Mouse (Mus musculus) kidney, adult 8-10 months (tissue): ENCODE measurements around the gene Xirp1.
A peak's percentile ranks its signal among the peaks of the same experiment; 100 is the strongest.

Experiments
- DNase-seq, 2 experiments: peaks; one replicate each; pipeline ENCODE4 v3.0.0; 2022

The Xirp1 gene

DNA sequence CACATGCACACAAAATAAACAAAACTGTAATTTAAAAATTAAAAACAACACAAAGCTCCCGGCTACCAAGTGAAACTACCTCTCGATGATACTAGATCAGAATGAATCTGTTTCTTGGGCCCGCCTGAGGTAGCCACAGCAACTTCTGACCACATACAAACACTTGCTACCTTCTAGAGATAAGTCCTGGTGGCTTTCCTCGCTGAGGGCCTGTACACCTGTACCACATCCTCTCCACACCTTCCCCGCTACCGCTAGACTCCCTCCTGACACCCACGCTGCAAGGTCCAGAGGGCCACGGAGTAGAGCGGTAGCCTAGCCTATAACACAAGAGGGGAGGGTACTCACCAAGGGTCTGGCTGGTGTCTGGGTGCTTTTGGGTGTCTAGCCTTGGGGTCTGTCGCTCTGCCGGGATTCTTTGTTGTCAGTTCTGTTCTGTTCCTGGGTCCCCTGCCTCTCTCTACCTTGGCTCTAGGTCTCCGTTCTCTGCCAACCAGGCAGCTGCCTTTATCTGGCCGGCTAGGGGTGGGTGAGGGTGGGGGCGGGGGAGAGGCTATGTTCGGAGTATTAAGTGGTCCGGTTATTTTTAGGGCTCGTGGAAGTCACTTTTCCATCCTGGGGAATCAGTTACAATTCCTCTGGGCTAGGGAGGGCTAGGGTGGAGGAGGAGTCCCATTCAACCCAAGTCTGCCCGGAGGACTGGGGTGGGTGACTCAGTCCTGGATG, at the start of gene Xirp1:
Gene Xirp1 (minus strand): TSS at position 513 of the 726 bp plus-strand sequence.
- DNase-seq = no peak

DNA sequence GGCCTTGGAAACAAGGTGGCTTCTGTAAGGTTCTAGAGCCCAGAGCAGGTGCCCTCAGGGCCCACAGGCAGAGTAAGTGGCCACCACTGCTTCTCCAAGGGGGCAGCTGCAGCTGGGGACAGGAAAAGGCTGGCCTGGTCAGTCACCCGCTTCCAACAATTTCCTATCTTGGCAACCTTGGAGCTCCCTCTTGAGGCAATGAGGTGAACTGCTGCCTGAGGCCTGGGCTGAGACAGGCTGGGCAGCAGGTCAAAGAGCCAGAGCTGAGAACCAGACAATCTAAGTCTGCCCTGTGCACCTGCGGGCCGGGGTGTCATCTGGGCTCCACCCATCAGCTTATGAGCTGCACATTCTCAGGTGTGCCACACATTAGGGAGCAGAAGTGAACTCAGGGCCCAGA, 49.8 kb upstream of the Xirp1 start:
- peak; percentile 65 to 88 for DNase-seq

DNA sequence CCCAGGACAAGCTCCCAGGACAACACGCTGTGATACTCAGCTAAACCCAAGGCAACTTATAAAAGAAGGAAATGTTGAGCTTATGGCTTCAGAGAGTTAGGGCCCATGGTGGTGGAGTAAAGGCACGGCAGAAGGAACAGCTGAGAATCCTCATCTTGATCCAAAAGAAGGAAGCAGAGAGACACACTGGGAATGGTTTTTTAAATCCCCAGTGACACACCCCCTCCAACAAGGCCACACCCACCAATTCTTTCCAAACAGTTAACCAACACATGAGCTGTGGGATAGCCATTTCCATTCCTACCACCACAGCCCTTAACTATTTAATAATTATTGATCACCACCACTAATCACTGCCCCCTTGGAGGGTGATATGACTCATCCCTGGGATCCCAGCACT, 47.9 kb upstream of the Xirp1 start:
- DNase-seq = no peak

DNA sequence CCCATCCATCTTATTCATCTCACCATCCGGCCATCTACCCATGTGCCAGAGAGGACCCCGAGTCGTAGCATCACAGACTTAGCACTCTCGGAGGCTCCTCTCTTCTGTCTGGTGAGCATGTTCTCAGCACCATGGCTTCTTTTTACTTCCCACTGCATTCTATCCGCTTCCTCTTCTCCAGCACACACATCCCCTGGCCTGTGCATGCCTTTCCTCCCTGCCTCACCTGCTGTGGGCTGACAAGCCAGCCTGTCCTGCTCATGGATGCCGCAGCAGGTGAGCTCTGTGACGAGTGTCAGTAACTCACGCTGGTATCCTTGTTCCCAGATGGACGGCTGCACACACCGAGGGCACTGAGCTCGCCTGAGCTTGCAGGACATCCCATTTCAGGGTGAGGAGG, 46.4 kb upstream of the Xirp1 start, which contains the start of gene Cx3cr1:
Gene Cx3cr1 (minus strand): TSS at position 101 of the 400 bp plus-strand sequence.
- DNase-seq = no peak

DNA sequence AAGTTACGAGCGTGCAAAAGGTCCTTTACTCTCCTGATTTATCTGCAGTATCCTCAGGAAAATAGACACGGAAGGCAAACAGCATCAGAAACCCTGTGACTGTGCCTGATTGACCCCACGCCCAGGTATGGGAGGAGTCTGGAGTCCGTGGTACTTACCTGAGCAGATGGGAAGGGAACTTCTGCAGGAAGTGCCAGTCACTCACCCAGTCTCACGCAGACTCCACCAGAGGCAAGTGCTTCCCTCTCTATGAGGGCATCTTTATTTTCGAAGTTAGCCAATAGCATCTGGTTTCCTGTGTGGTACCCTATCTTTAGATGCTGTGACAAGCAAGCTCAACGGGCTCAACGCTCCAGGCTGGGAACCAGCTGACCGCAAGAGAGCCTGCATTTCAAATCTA, 44.6 kb upstream of the Xirp1 start:
- no peak for DNase-seq

DNA sequence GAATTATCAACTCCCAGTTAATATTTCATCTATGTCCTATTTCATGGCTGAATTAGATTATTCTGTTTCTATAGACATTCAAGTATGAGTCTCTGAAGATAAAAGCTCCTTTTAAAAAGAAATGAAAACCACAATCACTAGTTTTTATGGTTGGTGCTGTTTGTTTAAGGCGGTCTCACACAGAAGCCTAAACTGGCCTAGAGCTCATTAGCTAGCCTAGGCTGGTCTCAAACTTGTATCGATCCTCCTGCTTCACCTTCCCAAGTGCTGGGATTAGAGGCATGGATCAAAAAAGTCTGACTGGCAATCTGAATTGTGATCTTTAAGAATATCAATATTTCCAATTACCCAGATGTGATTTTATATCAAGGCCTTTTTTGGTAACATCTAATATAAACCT, 44.2 kb upstream of the Xirp1 start:
- DNase-seq = no peak

DNA sequence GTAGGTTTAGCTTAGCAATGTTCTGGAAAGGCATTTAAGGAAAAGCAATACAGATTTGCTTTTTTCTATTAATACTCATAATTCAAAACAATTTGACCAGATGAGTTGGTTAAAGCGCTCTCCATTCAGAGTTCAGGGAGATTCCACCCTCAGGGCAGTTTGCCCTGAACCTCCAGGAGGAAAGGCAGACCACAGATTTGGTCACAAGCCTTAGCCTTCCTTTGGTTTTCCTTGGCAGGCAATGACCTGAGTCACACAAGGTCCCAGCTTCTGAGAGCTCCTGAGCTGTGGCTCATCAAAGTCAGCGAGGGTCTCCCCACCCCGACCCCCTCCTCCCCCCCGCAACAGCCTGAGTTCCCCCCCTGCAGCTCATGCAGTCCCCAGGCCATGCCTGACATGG, 40.9 kb upstream of the Xirp1 start:
- DNase-seq = no peak

DNA sequence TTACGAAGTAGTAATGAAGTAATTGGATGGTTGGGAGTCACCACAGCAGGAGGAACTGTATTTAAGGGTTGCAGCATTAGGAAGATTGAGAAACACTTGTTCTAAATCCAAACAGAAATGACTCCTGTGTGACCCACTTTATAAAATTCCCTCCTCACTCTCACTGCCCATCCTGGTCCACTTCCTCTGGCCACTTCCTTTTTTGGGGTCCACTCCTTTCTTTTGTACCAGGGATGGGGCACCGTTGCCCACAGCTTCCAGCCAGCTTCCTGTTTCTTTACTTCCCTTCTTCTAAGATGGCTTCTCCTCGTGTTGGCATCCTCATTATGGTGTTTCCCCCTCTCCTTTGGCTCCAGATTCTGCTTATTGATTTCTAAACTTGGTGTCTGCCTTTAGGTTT, 35.3 kb upstream of the Xirp1 start:
- DNase-seq = no peak

DNA sequence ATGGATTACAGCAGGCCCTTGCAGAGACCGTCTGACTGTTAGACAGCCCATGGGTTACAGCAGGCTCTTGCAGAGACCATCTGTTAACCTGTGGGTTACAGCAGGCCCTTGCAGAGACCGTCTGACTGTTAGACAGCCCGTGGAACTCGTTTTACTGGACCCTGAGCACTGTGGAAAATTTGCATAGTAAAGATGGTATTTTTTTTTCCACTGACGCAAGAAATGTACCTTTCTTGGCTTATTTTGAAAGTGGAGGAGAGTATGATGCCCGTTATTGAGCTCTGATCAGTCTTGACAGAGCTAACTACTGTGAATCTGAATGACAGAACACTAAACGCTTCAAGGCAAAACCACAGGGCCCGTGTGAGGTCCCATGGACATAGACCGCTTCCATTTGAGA, 32.8 kb upstream of the Xirp1 start:
- no peak for DNase-seq

DNA sequence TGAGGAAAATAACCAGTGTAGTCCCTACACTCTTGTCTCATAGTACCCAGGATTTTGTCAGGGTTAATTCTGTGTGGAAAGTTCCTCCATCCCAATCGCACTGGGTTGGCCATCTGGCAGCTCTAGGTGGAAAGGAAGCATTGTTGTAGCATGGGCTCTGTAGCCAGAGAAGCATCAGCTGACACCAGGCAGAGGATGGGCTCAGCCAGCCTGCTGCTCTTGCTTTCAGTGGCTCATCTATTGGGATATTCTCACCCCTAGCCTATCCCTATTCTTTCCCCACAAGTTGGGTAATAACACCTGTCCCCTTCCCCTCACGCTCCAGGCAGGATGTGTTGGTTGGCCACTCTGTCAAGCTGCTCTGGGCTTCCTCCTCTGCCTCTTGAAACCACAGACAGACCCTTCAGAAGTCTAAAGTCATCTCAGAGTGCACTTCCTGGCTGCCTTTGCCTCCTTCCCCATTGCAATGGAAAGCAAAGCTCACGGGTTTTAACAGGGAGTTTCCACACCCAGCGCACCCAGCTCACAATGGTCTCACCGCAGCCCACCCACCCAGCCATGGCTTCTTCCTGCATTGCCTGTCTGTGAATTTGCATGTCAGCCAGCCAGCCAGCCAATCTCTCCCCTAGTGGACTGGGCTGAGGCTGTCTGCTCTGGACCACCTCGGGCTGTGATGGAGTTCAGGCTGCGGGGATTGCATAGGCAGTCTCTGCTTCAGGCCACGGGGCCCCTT, 31.3 kb upstream of the Xirp1 start:
- DNase-seq = no peak

DNA sequence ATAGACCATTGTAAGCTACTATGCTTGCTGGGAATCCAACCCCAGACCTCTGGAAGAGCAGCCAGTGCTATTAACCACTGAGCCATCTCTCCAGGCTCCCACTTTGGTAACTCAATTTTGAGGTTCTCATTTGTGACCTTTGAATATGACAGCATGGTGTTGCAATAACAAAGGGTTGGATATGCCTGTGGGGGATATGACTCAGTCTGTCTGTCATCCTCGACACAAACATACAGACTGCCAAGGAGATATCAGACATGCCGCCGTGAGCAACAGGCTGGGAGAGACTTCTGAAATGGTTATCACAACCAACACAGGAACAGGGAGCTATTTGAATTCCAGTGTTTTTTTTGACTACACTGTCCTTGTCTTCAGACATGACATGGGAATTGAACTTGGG, 26.0 kb upstream of the Xirp1 start:
- no peak for DNase-seq

DNA sequence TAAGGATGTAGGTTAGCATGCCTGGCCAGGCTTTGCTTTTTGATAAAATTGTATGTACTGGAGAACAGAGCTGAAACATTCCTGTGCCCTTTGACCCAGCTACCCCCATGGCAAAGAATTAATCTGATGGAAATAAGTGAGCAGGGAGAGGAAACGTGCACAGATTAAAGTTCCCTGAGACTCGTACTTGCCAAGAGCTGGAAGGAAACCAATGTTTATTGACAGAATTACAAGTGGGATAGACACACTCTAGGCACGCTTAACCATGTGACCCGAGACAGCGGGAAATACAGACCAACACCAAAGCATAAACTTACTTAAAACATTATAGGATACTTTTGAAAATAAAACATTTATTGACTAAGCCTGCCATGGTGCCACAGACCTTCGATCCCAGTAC, 25.1 kb upstream of the Xirp1 start:
- no peak for DNase-seq

DNA sequence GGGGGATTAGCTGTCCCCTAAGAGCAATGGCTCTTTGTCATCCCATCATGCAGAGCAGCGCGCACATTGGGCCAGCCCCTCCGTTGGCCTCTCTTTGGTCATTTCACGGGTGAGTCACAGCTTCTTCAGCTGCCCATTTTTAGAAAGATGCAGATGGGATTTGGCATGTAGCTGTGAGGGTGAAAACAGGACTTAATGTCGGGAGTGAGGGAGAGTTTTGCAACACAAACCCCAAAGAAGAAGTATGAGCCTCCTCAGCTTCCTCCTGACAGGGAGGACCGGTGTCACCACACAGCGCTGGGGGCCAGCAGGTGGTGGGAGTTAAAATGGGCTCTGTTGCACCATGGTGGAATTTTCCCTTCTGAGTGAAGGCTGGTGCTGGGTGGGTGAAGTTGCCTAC, 19.7 kb upstream of the Xirp1 start:
- DNase-seq = no peak

DNA sequence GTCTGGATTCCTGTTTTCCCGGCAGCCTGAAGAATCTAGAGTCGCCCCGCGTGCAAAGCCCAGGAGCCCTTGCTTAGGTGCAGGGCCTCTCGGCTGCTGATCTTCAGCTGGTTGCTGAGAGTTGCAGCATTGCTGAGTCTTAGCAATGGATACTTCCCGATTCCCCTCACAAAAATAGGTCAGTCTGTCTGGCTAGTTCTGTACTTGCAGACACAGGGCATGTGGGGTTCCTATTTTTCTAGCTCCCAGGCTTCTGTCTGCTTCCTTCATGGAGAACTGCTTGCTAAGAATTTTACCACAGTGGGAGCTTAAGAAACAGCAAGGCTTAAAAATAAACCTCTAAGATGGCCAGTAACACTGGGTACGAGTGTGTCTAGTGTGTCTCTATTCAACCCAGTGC, 14.0 kb upstream of the Xirp1 start:
- no peak for DNase-seq

DNA sequence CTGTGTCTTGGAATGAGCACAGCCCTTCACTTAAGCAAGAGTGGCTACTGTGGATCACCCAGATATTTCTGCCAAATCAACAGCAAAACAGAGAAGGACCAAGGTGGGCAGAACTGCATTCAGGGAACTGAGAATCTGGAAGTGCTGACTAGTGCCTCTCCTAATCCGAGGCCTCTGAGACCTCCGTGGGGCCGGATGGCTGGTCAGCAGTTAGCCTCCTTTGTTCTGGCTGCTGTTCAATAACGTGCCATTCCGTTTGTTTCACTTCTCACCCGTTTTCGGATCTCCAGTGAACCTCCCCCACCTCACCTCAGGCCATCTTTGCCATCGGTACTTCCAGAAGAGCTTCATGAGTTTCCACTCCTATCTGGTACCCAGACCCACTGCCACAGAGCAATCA, 11.0 kb upstream of the Xirp1 start:
- no peak for DNase-seq

DNA sequence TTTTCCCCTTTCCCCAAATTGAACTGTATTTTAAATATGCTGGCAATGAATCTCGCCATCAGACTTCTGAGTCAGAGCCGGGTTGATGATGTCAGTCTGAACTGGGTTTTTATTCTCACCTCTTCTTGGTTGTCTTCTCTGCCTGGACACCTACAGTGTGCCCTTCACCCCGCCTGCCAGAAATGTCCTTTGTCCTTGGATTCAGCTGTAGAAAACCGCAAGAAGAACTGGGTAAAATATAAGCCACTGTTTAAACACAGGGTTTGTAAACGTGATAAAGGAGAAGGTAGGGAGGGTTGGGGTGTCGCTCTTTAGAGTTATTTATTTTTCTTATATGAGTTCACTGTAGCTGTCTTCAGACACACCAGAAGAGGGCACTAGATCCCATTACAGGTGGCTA, 9.3 kb upstream of the Xirp1 start:
- DNase-seq = no peak

DNA sequence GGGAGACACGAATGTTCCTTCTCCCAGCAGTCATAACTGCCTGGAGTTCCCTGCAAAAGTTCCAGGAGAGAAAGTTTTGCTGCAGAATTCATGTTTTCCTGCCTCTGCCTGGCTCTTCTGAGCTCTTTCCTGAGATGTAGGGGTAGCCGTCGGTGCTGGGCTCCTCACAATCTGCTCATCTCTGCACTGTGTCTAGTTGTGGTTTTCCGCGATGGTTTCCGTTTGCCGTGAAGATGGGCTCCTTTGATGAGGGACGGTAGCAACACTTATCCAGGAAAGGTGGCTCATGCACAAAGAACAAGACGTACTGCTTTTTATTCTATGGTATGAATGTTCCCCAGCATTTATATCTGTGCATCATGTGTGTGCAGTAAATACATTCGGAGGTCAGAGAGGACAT, 7.0 kb upstream of the Xirp1 start:
- no peak for DNase-seq

DNA sequence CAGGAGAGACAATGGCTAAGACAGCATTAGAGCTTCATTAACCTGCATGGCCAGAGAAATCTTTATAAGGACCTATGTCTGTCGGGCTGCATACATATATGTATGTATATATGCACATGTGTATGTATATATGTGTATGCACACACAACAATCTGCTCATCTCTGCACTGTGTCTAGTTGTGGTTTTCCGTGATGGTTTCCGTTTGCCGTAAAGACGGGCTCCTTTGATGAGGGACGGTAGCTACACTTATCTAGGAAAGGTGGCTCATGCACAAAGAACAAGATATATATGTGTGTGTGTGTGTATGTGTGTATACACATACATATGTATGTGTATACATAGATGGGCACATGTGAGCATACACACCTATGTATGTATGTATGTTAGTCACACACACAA, 6.5 kb upstream of the Xirp1 start:
- DNase-seq = no peak

DNA sequence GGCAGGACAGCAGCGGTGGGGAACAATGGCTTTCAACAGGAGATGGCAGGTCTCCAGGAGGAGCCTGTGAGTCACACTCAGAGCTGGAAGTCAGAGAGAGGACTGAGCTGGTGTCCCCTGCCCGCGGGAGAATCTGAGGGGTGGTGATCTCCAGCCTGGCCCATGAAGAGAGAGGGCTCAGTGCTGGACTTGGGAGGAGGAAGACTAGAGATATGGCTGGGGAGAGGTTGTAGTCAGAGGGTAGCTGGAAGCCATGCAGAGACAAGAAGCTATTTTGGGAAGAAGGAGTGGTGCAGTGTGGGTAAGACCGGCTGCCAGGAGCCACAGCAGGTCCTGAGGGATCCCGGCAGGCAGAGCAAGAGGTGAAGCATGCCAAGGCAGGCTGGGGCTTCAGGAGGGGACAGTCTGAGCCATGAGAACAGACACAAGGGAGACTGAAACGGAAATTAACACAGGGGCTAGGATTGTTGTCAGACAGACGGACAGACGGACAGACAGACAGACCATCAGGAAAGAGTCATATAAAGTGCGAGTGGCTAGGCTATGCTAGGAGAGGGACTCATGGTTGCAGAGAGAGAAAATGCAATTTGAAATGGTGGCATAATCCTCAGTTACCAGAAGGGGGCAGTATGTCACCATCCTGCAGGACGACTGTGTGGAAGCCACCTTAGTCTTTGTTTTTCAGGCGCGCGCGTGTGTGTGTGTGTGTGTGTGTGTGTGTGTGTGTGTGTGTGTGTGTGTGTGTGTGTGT, 4.2 kb upstream of the Xirp1 start:
- DNase-seq = no peak

DNA sequence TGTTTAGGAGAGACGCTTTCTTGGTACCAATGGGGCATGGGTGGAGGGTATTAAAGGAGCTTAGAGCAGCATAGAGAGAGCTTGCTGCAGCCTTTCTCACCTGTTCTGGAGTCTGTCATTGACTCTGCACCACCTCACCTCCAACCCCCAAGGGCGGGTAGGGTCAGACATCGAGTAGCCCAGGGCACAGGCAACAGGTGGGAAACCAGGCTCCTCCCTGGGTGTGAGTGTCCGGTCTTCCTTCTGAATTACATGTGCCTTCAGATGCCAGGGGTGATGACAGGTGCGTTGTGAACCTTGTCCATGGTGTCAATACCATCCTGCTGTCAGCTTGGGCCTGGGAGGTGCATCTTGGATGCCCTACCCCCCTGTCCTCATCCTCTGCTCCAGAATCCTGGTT, 1.2 kb upstream of the Xirp1 start:
- no peak for DNase-seq

DNA sequence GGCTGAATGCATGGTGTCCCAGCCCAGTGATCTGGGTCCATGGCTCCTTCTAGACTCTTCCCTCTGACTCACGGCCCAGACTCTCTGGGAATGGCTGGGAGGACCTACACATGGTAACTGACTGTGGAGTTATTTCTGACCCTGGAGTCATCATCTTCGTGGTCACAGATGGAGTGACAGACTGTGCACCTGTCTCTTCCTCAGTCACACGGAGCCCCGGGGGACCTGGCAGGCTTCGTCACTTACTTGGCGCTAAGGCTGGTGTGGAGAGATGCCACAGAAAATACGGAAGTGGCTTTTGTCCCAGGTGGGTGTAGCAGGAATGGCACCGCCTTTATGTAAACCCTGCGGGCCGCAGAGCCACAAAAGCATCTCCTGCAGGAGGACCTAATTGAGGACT, 773 bp upstream of the Xirp1 start:
- DNase-seq = no peak

DNA sequence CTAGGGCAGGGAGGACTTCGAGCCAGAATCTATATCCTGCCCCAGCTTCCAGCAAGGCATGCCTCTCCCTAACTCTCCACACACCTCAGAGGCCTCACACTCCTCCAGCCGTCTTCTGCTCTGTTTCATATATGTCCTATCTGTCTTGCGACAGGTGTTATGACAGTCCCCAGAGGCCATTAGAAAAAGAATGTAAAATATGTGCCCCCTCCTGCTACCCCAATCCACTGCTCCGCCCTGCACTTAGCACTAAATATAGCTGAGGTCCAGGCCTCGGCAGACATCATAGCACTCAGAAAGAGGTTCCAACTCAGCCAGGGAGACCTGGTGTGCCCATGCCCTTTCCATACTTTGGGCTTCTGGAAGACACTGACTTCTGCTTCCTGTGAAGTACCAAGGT, 2.2 kb downstream of the Xirp1 start:
- DNase-seq = no peak

DNA sequence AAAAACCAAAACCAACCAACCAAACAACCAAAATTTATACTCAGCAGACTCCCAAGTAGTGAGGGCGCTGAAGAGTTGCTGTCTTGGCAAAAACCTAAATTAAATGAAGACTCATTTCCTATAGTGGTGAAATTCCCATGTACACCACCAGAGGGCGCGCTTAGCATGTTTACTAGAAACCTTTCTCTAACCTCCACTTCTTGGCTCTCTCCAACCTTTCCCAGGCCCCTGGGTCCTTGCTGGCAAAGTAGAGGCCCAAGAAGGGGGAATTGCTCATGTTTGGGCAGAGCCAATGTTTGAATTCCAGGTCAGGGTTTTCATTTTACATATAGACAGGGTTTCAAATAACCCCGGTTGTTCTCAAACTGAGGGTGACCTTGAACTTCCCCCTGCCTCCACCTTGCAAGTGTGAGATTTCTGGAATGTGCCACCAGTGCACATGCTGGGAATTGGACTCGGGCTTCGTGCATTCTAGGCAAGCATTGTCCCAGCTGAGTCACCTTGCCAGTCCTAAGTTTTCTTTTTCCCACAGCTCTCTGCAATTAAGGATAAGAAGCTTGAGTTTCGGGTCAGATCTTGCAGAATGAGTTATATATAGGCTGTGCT, 3.0 kb downstream of the Xirp1 start:
- DNase-seq = peak; percentile 63 to 83

DNA sequence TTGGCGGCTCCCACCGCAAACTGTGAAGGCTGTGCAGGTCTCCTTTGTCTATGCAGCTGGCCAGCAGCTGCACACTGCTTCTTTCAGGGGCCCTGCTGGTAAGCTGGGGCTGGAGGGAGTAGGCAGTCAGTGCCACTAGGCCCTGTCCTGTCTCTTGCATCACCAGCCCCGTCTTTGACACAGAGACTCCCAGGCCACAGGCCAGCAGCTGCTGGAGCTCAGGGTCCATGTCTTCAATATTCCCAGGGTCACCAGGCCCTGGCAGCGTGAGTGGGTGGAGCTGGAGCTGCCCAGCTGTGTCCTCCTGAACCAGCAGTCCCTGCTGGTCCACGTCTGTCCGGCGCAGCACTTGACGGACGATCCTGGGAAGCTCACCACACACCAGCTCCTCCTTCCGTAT, 6.4 kb downstream of the Xirp1 start:
- no peak for DNase-seq
